Mouse (Mus musculus): ENCODE measurements around the gene L3mbtl4.
A peak's percentile ranks its signal among the peaks of the same experiment; 100 is the strongest.

- peak; percentile 38; the same call in 1 of the 2 replicates for TF ChIP-seq EP300 (IDR thresholded peaks at IDR 0.05)
- no peak for TF ChIP-seq CTCF (IDR thresholded peaks at IDR 0.05)
Measured at GRCm38 (mm10) chr17:68264835-68265557, 8.6 kb upstream of the L3mbtl4 start.

All from lung, postnatal 0 days (tissue).